Mouse (Mus musculus) cerebellum, adult 2 months (tissue): ENCODE results near the gene 1700029J07Rik.

Experiments used
- CTCF ChIP-seq: fragments of 200-500 bp; IDR thresholded peaks from 2 replicates; pipeline ENCODE4 v1.5.1; 2011; ENCODE audit warnings: low read depth, mild to moderate bottlenecking, control low read depth, low read length, moderate library complexity, borderline replicate concordance; ENCODE audit not compliant: insufficient read depth
- POLR2A ChIP-seq: fragments of 200-500 bp; IDR thresholded peaks from 2 replicates; pipeline ENCODE4 v1.6.1; 2011; ENCODE audit warnings: low read length, control low read depth, borderline replicate concordance; ENCODE audit not compliant: insufficient read depth

DNA sequence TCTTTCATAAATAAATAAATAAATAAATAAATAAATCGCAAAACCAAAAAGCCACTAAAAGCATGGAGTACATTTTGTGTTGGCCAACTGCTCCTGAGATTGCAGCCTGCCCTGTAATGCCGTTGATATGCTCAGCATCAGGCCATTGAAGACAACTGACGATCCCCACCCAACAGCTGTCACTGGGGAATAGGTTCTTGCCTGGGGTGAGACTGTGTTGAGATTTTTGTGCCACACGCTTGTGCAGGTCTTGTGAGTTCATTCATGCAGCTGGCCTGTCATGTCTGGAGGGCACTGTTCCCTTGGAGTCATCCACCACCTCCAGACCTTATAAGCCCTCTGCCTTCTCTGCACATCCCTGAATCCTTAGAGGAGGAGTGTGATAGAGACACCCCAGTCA lies 28.8 kb downstream of the 1700029J07Rik start:
- TF ChIP-seq POLR2A: no peak
- no peak for TF ChIP-seq CTCF
